Mouse (Mus musculus) midbrain, embryonic 13.5 days (tissue): ENCODE data around the gene Calm1. TPM values are rescaled to one million over a fixed set of nuclear protein-coding genes. Genes with fewer than 3 reads are reported as not detected.

Experiments
- ATAC-seq: fragments of 200-750 bp; cut with Nextera tagmentation; 2 replicates; pipeline ENCODE4 v1.8.0; 2017; ENCODE audit warnings: mild to moderate bottlenecking, moderate TSS enrichment, moderate library complexity
- H3K27ac ChIP-seq: fragments of 300-500 bp; sonication (generic); 2 replicates; pipeline ENCODE4 v1.5.1; 2015; ENCODE audit warnings: inconsistent platforms, mild to moderate bottlenecking, moderate library complexity
- H3K27me3 ChIP-seq: fragments of 300-500 bp; sonication (generic); 2 replicates; pipeline ENCODE4 v1.6.1; 2015; ENCODE audit warnings: mild to moderate bottlenecking, inconsistent platforms
- H3K36me3 ChIP-seq: fragments of 300-500 bp; sonication (generic); 2 replicates; pipeline ENCODE4 v1.6.1; 2015; ENCODE audit warnings: mild to moderate bottlenecking, inconsistent platforms
- H3K4me1 ChIP-seq: fragments of 300-500 bp; sonication (generic); replicated peaks from 2 replicates; pipeline ENCODE4 v1.6.1; 2015; ENCODE audit warnings: inconsistent platforms
- H3K4me2 ChIP-seq: fragments of 300-500 bp; sonication (generic); replicated peaks from 2 replicates; pipeline ENCODE4 v1.6.1; 2015; ENCODE audit warnings: moderate library complexity, mild to moderate bottlenecking, inconsistent platforms
- H3K4me3 ChIP-seq: fragments of 300-500 bp; sonication (generic); replicated peaks from 2 replicates; pipeline ENCODE4 v1.5.1; 2015; ENCODE audit warnings: mild to moderate bottlenecking, inconsistent platforms
- H3K9ac ChIP-seq: fragments of 300-500 bp; sonication (generic); replicated peaks from 2 replicates; pipeline ENCODE4 v1.6.1; 2015; ENCODE audit warnings: mild to moderate bottlenecking, inconsistent platforms
- H3K9me3 ChIP-seq: fragments of 300-500 bp; sonication (generic); 2 replicates; pipeline ENCODE4 v1.6.1; 2016; ENCODE audit warnings: mild to moderate bottlenecking, inconsistent platforms
- WGBS: fragments of 180-500 bp; shearing (Covaris S2); methylation state at CpG from one replicate; pipeline ENCODE4 v1.1.7; 2015; 5-methylcytosine and 5-hydroxymethylcytosine counted together
- polyA plus RNA-seq: library from polyadenylated mRNA; unstranded; fragments of >200 nt; fragmentation: Nextera tagmentation; extraction: Ambion mirVana; gene quantifications from 2 replicates; pipeline ENCODE4 v1.2.1, GENCODE M21; 2015

Calm1 gene
- polyA plus RNA-seq, 1 experiment from 2014 or later, result 2,058 TPM

- no peak overlapping the region for H3K4me3 ChIP-seq
- peaks cover 46% of the 10 kb centered on the region for H3K4me1 ChIP-seq
- 26% methylated on average over 11 of the region's 11 CpGs for WGBS
- peak; percentile 34; the same call in 1 of the 2 replicates for ATAC-seq
- H3K27ac ChIP-seq, result peak overlapping the region; percentile 80
- H3K9ac ChIP-seq, result peak overlapping the region; percentile 53
- no peaks in the 10 kb centered on the region for H3K9me3 ChIP-seq
- H3K4me2 ChIP-seq, result no peak overlapping the region
- H3K36me3 ChIP-seq, result no peaks in the 10 kb centered on the region
- no peaks in the 10 kb centered on the region for H3K27me3 ChIP-seq
Measured at GRCm38 (mm10) chr12:100228041-100228725, 28.9 kb downstream of the Calm1 start.

- H3K27ac ChIP-seq, result no peak overlapping the region
- H3K36me3 ChIP-seq, result no peaks in the 10 kb centered on the region
- 90% methylated on average over 5 of the region's 5 CpGs for WGBS
- no peaks in the 10 kb centered on the region for H3K9me3 ChIP-seq
- no peak overlapping the region for H3K9ac ChIP-seq
- no peak overlapping the region for H3K4me2 ChIP-seq
- peaks cover 8% of the 10 kb centered on the region for H3K4me1 ChIP-seq
- ATAC-seq, result no peak
- H3K27me3 ChIP-seq, result no peaks in the 10 kb centered on the region
- H3K4me3 ChIP-seq, result no peak overlapping the region
Measured at GRCm38 (mm10) chr12:100234201-100234600, 35.0 kb downstream of the Calm1 start.

- no peaks in the 10 kb centered on the region for H3K9me3 ChIP-seq
- H3K36me3 ChIP-seq, result no peaks in the 10 kb centered on the region
- no peak overlapping the region for H3K27ac ChIP-seq
- H3K4me1 ChIP-seq, result peaks cover 12% of the 10 kb centered on the region
- 80% methylated on average over 7 of the region's 7 CpGs for WGBS
- no peak overlapping the region for H3K9ac ChIP-seq
- H3K27me3 ChIP-seq, result no peaks in the 10 kb centered on the region
- no peak overlapping the region for H3K4me2 ChIP-seq
- H3K4me3 ChIP-seq, result no peak overlapping the region
- no peak for ATAC-seq
Measured at GRCm38 (mm10) chr12:100234919-100235318, 35.7 kb downstream of the Calm1 start.

- ATAC-seq, result no peak
- H3K9ac ChIP-seq, result no peak overlapping the region
- WGBS, result 58% methylated on average over 5 of the region's 5 CpGs
- H3K27me3 ChIP-seq, result no peaks in the 10 kb centered on the region
- H3K9me3 ChIP-seq, result no peaks in the 10 kb centered on the region
- H3K36me3 ChIP-seq, result no peaks in the 10 kb centered on the region
- peaks cover 12% of the 10 kb centered on the region for H3K4me1 ChIP-seq
- H3K4me2 ChIP-seq, result no peak overlapping the region
- H3K4me3 ChIP-seq, result no peak overlapping the region
- no peak overlapping the region for H3K27ac ChIP-seq
Measured at GRCm38 (mm10) chr12:100235423-100235822, 36.2 kb downstream of the Calm1 start.

GRCm38 (mm10) chr12:100239404-100239803 lies 40.2 kb downstream of the Calm1 start:
- no peak overlapping the region for H3K4me3 ChIP-seq
- WGBS, result 51% methylated on average over 7 of the region's 7 CpGs
- peak; percentile 40; the same call in 1 of the 2 replicates for ATAC-seq
- no peaks in the 10 kb centered on the region for H3K27me3 ChIP-seq
- peaks cover 28% of the 10 kb centered on the region for H3K4me1 ChIP-seq
- H3K9ac ChIP-seq, result no peak overlapping the region
- no peaks in the 10 kb centered on the region for H3K9me3 ChIP-seq
- 0 out of 2 replicates have a peak overlapping the region, but pooled peaks have one; percentile 5 for H3K27ac ChIP-seq
- H3K4me2 ChIP-seq, result no peak overlapping the region
- no peaks in the 10 kb centered on the region for H3K36me3 ChIP-seq

- ATAC-seq, result no peak
- no peak overlapping the region for H3K9ac ChIP-seq
- H3K4me1 ChIP-seq, result peaks cover 31% of the 10 kb centered on the region
- no peak overlapping the region for H3K4me3 ChIP-seq
- no peaks in the 10 kb centered on the region for H3K36me3 ChIP-seq
- H3K9me3 ChIP-seq, result no peaks in the 10 kb centered on the region
- no peak overlapping the region for H3K4me2 ChIP-seq
- no peaks in the 10 kb centered on the region for H3K27me3 ChIP-seq
- 0 out of 2 replicates have a peak overlapping the region, but pooled peaks have one; percentile 5 for H3K27ac ChIP-seq
- WGBS, result 78% methylated on average over 6 of the region's 6 CpGs
Measured at GRCm38 (mm10) chr12:100239807-100240206, 40.6 kb downstream of the Calm1 start.

- Histone ChIP-seq H3K4me3 (peak overlapping the region; percentile 15), H3K27ac (peak overlapping the region; percentile 84), H3K9me3 (no peaks in the 10 kb centered on the region), H3K36me3 (no peaks in the 10 kb centered on the region), H3K27me3 (no peaks in the 10 kb centered on the region), H3K9ac (peak overlapping the region; percentile 53), H3K4me1 (peaks cover 33% of the 10 kb centered on the region), H3K4me2 (peak overlapping the region; percentile 45)
- ATAC-seq, result peak; percentile 90
- 7% methylated on average over 22 of the region's 22 CpGs for WGBS
Measured at GRCm38 (mm10) chr12:100241911-100242796, 42.9 kb downstream of the Calm1 start.

GRCm38 (mm10) chr12:100244580-100244979 lies 45.3 kb downstream of the Calm1 start:
- no peaks in the 10 kb centered on the region for H3K36me3 ChIP-seq
- H3K27me3 ChIP-seq, result no peaks in the 10 kb centered on the region
- H3K9me3 ChIP-seq, result no peaks in the 10 kb centered on the region
- H3K4me2 ChIP-seq, result no peak overlapping the region
- peak overlapping the region; percentile 78 for H3K27ac ChIP-seq
- H3K9ac ChIP-seq, result peak overlapping the region; percentile 36; the same call in 1 of the 2 replicates
- 5% methylated on average over 5 of the region's 5 CpGs for WGBS
- ATAC-seq, result peak; percentile 72
- H3K4me1 ChIP-seq, result peaks cover 28% of the 10 kb centered on the region
- no peak overlapping the region for H3K4me3 ChIP-seq

- H3K9me3 ChIP-seq, result no peaks in the 10 kb centered on the region
- no peak for ATAC-seq
- H3K4me3 ChIP-seq, result no peak overlapping the region
- H3K36me3 ChIP-seq, result no peaks in the 10 kb centered on the region
- 93% methylated on average over 7 of the region's 7 CpGs for WGBS
- H3K27me3 ChIP-seq, result no peaks in the 10 kb centered on the region
- no peak overlapping the region for H3K27ac ChIP-seq
- H3K4me2 ChIP-seq, result no peak overlapping the region
- no peak overlapping the region for H3K9ac ChIP-seq
- H3K4me1 ChIP-seq, result peaks cover 13% of the 10 kb centered on the region
Measured at GRCm38 (mm10) chr12:100249170-100249569, 49.9 kb downstream of the Calm1 start.

- no peak for ATAC-seq
Measured at GRCm38 (mm10) chr12:100254471-100254870, 55.2 kb downstream of the Calm1 start.

GRCm38 (mm10) chr12:100255441-100255949 lies 56.3 kb downstream of the Calm1 start:
- H3K4me2 ChIP-seq, result no peak overlapping the region
- H3K9me3 ChIP-seq, result no peaks in the 10 kb centered on the region
- ATAC-seq, result no peak
- 90% methylated on average over 2 of the region's 2 CpGs for WGBS
- no peak overlapping the region for H3K27ac ChIP-seq
- H3K36me3 ChIP-seq, result no peaks in the 10 kb centered on the region
- peaks cover 3% of the 10 kb centered on the region; the same call in 1 of the 2 replicates for H3K4me1 ChIP-seq
- no peak overlapping the region for H3K9ac ChIP-seq
- no peaks in the 10 kb centered on the region for H3K27me3 ChIP-seq
- H3K4me3 ChIP-seq, result no peak overlapping the region

More at GRCm38 (mm10) chr12:100254471-100254870, 55.2 kb downstream of the Calm1 start:
- H3K27ac ChIP-seq, result no peak overlapping the region
- H3K9me3 ChIP-seq, result no peaks in the 10 kb centered on the region
- no peak overlapping the region for H3K4me2 ChIP-seq
- 81% methylated on average over 4 of the region's 4 CpGs for whole genome bisulfite sequencing
- H3K4me3 ChIP-seq, result no peak overlapping the region
- peaks cover 3% of the 10 kb centered on the region; the same call in 1 of the 2 replicates for H3K4me1 ChIP-seq
- no peak overlapping the region for H3K9ac ChIP-seq
- H3K27me3 ChIP-seq, result no peaks in the 10 kb centered on the region
- H3K36me3 ChIP-seq, result no peaks in the 10 kb centered on the region

- Histone ChIP-seq H3K4me3 (no peak overlapping the region), H3K9me3 (no peaks in the 10 kb centered on the region), H3K36me3 (no peaks in the 10 kb centered on the region), H3K4me2 (no peak overlapping the region), H3K27me3 (no peaks in the 10 kb centered on the region), H3K27ac (no peak overlapping the region), H3K9ac (no peak overlapping the region), H3K4me1 (peaks cover 3% of the 10 kb centered on the region; the same call in 1 of the 2 replicates)
- WGBS, result 84% methylated on average over 3 of the region's 3 CpGs
- ATAC-seq, result no peak
Measured at GRCm38 (mm10) chr12:100257779-100258178, 58.5 kb downstream of the Calm1 start.
